Mouse (Mus musculus) forebrain, postnatal 0 days (tissue): ENCODE results near the gene Mllt3. TPM values are rescaled to one million over a fixed set of nuclear protein-coding genes. Genes with fewer than 3 reads are reported as not detected.

Experiments used
- ATAC-seq: fragments of 200-750 bp; cut with Nextera tagmentation; 2 replicates; pipeline ENCODE4 v1.8.0; 2017; ENCODE audit warnings: mild to moderate bottlenecking, moderate library complexity
- DNase-seq: peaks from one replicate; pipeline ENCODE4 v3.0.0-alpha.2; 2015
- H3K27ac ChIP-seq: fragments of 300-500 bp; sonication (generic); 2 replicates; pipeline ENCODE4 v1.5.1; 2014; ENCODE audit warnings: low read depth, mild to moderate bottlenecking, antibody characterized with exemption, low read length, moderate library complexity, mixed read lengths
- H3K27me3 ChIP-seq: fragments of 300-500 bp; sonication (generic); 2 replicates; pipeline ENCODE4 v1.6.1; 2014; ENCODE audit warnings: mild to moderate bottlenecking, low read length, mixed read lengths; ENCODE audit not compliant: insufficient read depth
- H3K36me3 ChIP-seq: fragments of 300-500 bp; sonication (generic); 2 replicates; pipeline ENCODE4 v1.6.1; 2014; ENCODE audit warnings: mild to moderate bottlenecking, moderate library complexity; ENCODE audit not compliant: insufficient read depth
- H3K4me1 ChIP-seq: fragments of 300-500 bp; sonication (generic); 2 replicates; pipeline ENCODE4 v1.6.1; 2014; ENCODE audit warnings: antibody characterized with exemption; ENCODE audit not compliant: insufficient read depth
- H3K4me2 ChIP-seq: fragments of 300-500 bp; sonication (generic); 2 replicates; pipeline ENCODE4 v1.6.1; 2014; ENCODE audit warnings: low read depth, mild to moderate bottlenecking, moderate library complexity
- H3K4me3 ChIP-seq: fragments of 300-500 bp; sonication (generic); 2 replicates; pipeline ENCODE4 v1.5.1; 2014; ENCODE audit warnings: low read depth, low read length, mixed read lengths
- H3K9ac ChIP-seq: fragments of 300-500 bp; sonication (generic); 2 replicates; pipeline ENCODE4 v1.6.1; 2014; ENCODE audit warnings: mild to moderate bottlenecking
- H3K9me3 ChIP-seq: fragments of 300-500 bp; sonication (generic); 2 replicates; pipeline ENCODE4 v1.6.1; 2016; ENCODE audit warnings: low read length
- CTCF ChIP-seq: sonication (generic); IDR thresholded peaks from 2 replicates; pipeline ENCODE4 v1.5.1; 2016; ENCODE audit warnings: antibody characterized with exemption, control low read depth, low read depth
- WGBS: fragments of 180-500 bp; shearing (Covaris S2); extraction: QIAGEN DNeasy Blood & Tissue Kit; methylation state at CpG from one replicate; pipeline ENCODE4 v1.1.7; 2014; 5-methylcytosine and 5-hydroxymethylcytosine counted together
- polyA plus RNA-seq: library from polyadenylated mRNA; unstranded; fragments of >200 nt; fragmentation: Nextera tagmentation; extraction: Ambion mirVana; gene quantifications from 2 replicates; pipeline ENCODE4 v1.2.1, GENCODE M21; 2015
- total RNA-seq: library from RNA; depleted of rRNA; stranded (reverse); fragments of >200 nt; gene quantifications from 2 replicates; pipeline ENCODE4 v1.2.3, GENCODE M21; 2014

Gene Mllt3
- total and polyA plus RNA-seq, 2 experiments from 2014 or later = 41.0 to 75.2 TPM

DNA sequence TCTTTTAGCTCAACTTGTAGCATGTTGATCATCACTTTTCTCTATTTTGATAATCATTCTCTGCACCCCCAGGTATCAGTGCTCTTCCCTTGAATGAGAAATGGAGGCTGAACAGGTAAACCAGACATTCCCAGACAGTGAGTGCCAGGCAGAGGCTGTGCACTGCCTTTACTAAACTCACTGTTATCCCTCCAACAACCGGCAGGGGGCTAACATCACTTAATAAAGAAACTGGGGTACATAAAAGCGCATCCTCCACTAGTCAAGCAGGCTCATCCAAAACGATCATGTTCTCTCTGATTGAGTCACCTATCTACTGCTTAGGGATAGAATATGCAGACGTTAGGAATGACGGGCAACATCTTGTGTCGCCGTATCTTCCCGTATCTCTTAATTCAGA is 244.5 kb downstream of the Mllt3 start:
- H3K4me2 ChIP-seq = no peak overlapping the region
- no peak overlapping the region for H3K4me3 ChIP-seq
- peak; percentile 62 for ATAC-seq
- no peak overlapping the region for H3K27ac ChIP-seq
- DNase-seq = peak; percentile 74
- peak; percentile 78 for TF ChIP-seq CTCF
- no peaks in the 10 kb centered on the region for H3K9me3 ChIP-seq
- H3K9ac ChIP-seq = no peak overlapping the region
- H3K36me3 ChIP-seq = peaks cover 17% of the 10 kb centered on the region
- no peaks in the 10 kb centered on the region for H3K4me1 ChIP-seq
- H3K27me3 ChIP-seq = no peaks in the 10 kb centered on the region
- WGBS = 65% methylated on average over 8 of the region's 8 CpGs

- H3K4me1 ChIP-seq = no peaks in the 10 kb centered on the region
- H3K4me2 ChIP-seq = no peak overlapping the region
- no peak overlapping the region for H3K9ac ChIP-seq
- no peak overlapping the region for H3K27ac ChIP-seq
- DNase-seq = peak; percentile 68
- H3K4me3 ChIP-seq = no peak overlapping the region
- WGBS = 18% methylated on average over 12 of the region's 12 CpGs
- peak; percentile 69 for TF ChIP-seq CTCF
- peak; percentile 81 for ATAC-seq
- peaks cover 13% of the 10 kb centered on the region for H3K36me3 ChIP-seq
- H3K9me3 ChIP-seq = no peaks in the 10 kb centered on the region
- no peaks in the 10 kb centered on the region for H3K27me3 ChIP-seq
Observed at GRCm38 (mm10) chr4:87785132-87786074, 247.8 kb downstream of the Mllt3 start.

DNA sequence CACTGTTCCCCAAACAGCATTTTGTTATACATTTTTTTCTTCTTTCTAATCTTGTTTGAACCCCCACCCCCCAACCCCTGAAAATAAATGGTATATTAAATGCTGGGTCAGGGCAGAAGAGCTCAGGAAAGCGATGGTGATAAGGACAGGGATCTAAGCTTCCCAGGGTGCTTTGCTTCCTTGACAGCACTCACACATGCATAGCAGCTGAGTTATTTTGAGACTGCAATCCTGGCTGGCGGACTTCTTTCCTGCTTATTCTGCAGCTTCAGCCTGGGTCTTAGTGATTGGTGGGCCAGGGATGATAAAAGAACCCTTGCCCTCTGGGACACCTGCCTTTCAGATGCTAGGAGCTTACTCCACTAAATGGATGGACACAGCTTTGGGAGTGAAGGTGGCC is 249.4 kb downstream of the Mllt3 start:
- H3K27me3 ChIP-seq = no peaks in the 10 kb centered on the region
- no peaks in the 10 kb centered on the region for H3K9me3 ChIP-seq
- no peak overlapping the region for H3K27ac ChIP-seq
- TF ChIP-seq CTCF = no peak
- WGBS = 62% methylated on average over 2 of the region's 2 CpGs
- H3K4me1 ChIP-seq = no peaks in the 10 kb centered on the region
- no peak overlapping the region for H3K9ac ChIP-seq
- ATAC-seq (no peak), DNase-seq (no peak)
- no peak overlapping the region for H3K4me2 ChIP-seq
- H3K4me3 ChIP-seq = no peak overlapping the region
- peaks cover 7% of the 10 kb centered on the region; the same call in 1 of the 2 replicates for H3K36me3 ChIP-seq

GRCm38 (mm10) chr4:87781971-87782370 is 251.2 kb downstream of the Mllt3 start:
- no peak for TF ChIP-seq CTCF
- no peak for DNase-seq
- Histone ChIP-seq H3K4me1 (no peaks in the 10 kb centered on the region), H3K27me3 (no peaks in the 10 kb centered on the region), H3K9me3 (no peaks in the 10 kb centered on the region), H3K4me2 (no peak overlapping the region), H3K4me3 (no peak overlapping the region), H3K36me3 (peaks cover 7% of the 10 kb centered on the region; the same call in 1 of the 2 replicates), H3K27ac (no peak overlapping the region), H3K9ac (no peak overlapping the region)
- no peak for ATAC-seq
- WGBS = 66% methylated on average over 5 of the region's 5 CpGs

GRCm38 (mm10) chr4:87775721-87776120 is 257.4 kb downstream of the Mllt3 start:
- no peak for TF ChIP-seq CTCF
- no peaks in the 10 kb centered on the region for H3K4me1 ChIP-seq
- H3K9me3 ChIP-seq = no peaks in the 10 kb centered on the region
- WGBS = 46% methylated on average over 2 of the region's 2 CpGs
- peaks cover 6% of the 10 kb centered on the region; the same call in 1 of the 2 replicates for H3K36me3 ChIP-seq
- no peak for ATAC-seq
- no peak for DNase-seq
- no peak overlapping the region for H3K27ac ChIP-seq
- H3K4me2 ChIP-seq = no peak overlapping the region
- no peaks in the 10 kb centered on the region for H3K27me3 ChIP-seq
- no peak overlapping the region for H3K9ac ChIP-seq
- no peak overlapping the region for H3K4me3 ChIP-seq

- TF ChIP-seq CTCF = no peak
- Histone ChIP-seq H3K9ac (no peak overlapping the region), H3K36me3 (peaks cover 6% of the 10 kb centered on the region; the same call in 1 of the 2 replicates), H3K4me1 (no peaks in the 10 kb centered on the region), H3K27me3 (no peaks in the 10 kb centered on the region), H3K4me3 (no peak overlapping the region), H3K27ac (no peak overlapping the region), H3K9me3 (no peaks in the 10 kb centered on the region), H3K4me2 (no peak overlapping the region)
- no peak for ATAC-seq
- no peak for DNase-seq
- WGBS = 92% methylated on average over 4 of the region's 4 CpGs
Observed at GRCm38 (mm10) chr4:87774515-87774914, 258.6 kb downstream of the Mllt3 start.

GRCm38 (mm10) chr4:87767711-87768561 is 265.2 kb downstream of the Mllt3 start:
- no peak overlapping the region for H3K4me2 ChIP-seq
- no peaks in the 10 kb centered on the region for H3K4me1 ChIP-seq
- no peak for TF ChIP-seq CTCF
- no peak overlapping the region for H3K4me3 ChIP-seq
- H3K27ac ChIP-seq = no peak overlapping the region
- no peaks in the 10 kb centered on the region for H3K27me3 ChIP-seq
- H3K9ac ChIP-seq = no peak overlapping the region
- H3K9me3 ChIP-seq = no peaks in the 10 kb centered on the region
- H3K36me3 ChIP-seq = no peaks in the 10 kb centered on the region
- ATAC-seq = peak; percentile 57
- 27% methylated on average over 11 of the region's 11 CpGs for WGBS
- DNase-seq = no peak
